Mouse (Mus musculus): Measurements from ENCODE around the gene Rdh5.

DNA sequence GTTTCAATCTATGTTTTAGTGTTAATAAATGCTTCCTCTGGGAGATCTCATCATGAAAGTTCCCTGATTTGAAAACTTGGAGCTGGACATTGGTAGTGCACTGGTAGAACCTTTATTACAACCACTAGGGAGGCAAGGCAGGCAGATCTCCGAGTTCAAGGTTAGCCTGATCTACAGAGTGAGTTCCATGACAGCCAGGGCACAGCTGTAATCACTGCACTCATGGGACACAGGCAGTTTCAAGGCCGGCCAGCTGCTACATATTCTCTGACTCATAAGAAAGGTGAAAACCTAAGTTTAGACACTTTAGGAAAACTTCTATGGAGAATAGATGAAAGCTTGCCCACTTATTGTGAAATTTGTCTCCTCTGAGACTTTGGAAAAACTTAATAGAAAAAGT lies 43.9 kb downstream of the Rdh5 start:
- TF ChIP-seq CTCF (IDR thresholded peaks at IDR 0.05; ENCODE audit: extremely low read depth, insufficient read depth, low read length) (no peak), POLR2A (IDR thresholded peaks at IDR 0.05; ENCODE audit: extremely low read depth, insufficient read depth, low read length) (no peak)
